8 mouse cellular contexts compared by ENCODE assay signal in genomic region chr7:139187771-139188633, GRCm38 (mm10). TPM values are rescaled to one million over a fixed set of nuclear protein-coding genes. Genes with fewer than 3 reads are reported as not detected.
A peak's percentile ranks its signal among the peaks of the same experiment; 100 is the strongest.
DNase-seq lines count a peak whose midpoint lies in the region; ATAC-seq and TF ChIP-seq lines count a peak whose summit lies in the region.

No protein-coding gene starts in this region.

- H3K27ac ChIP-seq in intestine, postnatal 0 days (ENCODE audit: low read depth, low read length), result no peak overlapping the region
- no peak overlapping the region for H3K27ac ChIP-seq in limb, embryonic 13.5 days
- peak overlapping the region; percentile 32; the same call in 1 of the 2 replicates for H3K27ac ChIP-seq in midbrain, embryonic 13.5 days
- no peak overlapping the region for H3K27ac ChIP-seq in spleen, adult 2 months (ENCODE audit: insufficient read depth, low read length)

- no peaks in the 10 kb centered on the region for H3K36me3 ChIP-seq in erythroblast, embryonic 14.5 days (ENCODE audit: control insufficient read depth)
- H3K36me3 ChIP-seq in intestine, postnatal 0 days (ENCODE audit: control insufficient read depth, insufficient read depth), result no peaks in the 10 kb centered on the region
- no peaks in the 10 kb centered on the region for H3K36me3 ChIP-seq in limb, embryonic 13.5 days
- no peaks in the 10 kb centered on the region for H3K36me3 ChIP-seq in midbrain, embryonic 13.5 days
- no peaks in the 10 kb centered on the region for H3K36me3 ChIP-seq in spleen, adult 2 months (ENCODE audit: control insufficient read depth, insufficient read depth, low read length)

- peak overlapping the region; percentile 16 for H3K4me3 ChIP-seq in erythroblast, embryonic 14.5 days (replicated peaks)
- peak overlapping the region; percentile 59 for H3K4me3 ChIP-seq in intestine, postnatal 0 days (ENCODE audit: low read depth, low read length)
- H3K4me3 ChIP-seq in limb, embryonic 13.5 days, result peak overlapping the region; percentile 67
- H3K4me3 ChIP-seq in midbrain, embryonic 13.5 days (replicated peaks), result peak overlapping the region; percentile 68
- peak overlapping the region; percentile 53; the same call in 1 of the 2 replicates for H3K4me3 ChIP-seq in spleen, adult 2 months (ENCODE audit: extremely low read depth, insufficient read depth, insufficient read length)

- peak; percentile 89 for DNase-seq in embryo, embryonic 9.5 days (ENCODE audit: extremely low spot score)
- DNase-seq in heart, adult 18-20 months, result peak; percentile 72 to 84
- DNase-seq in spleen, adult 2 months (ENCODE audit: low read depth in 1 of 2, low spot score in 2 of 2), result peak in 1 of 2 experiments; percentile 36

- peak overlapping the region; percentile 93 for H3K4me2 ChIP-seq in intestine, postnatal 0 days (replicated peaks; ENCODE audit: low read depth)
- H3K4me2 ChIP-seq in limb, embryonic 13.5 days (replicated peaks), result peak overlapping the region; percentile 98
- peak overlapping the region; percentile 85 for H3K4me2 ChIP-seq in midbrain, embryonic 13.5 days (replicated peaks)

- peaks cover 2% of the 10 kb centered on the region; the same call in 1 of the 2 replicates for H3K9me3 ChIP-seq in erythroblast, embryonic 14.5 days (ENCODE audit: control insufficient read depth, low read length)
- no peaks in the 10 kb centered on the region for H3K9me3 ChIP-seq in intestine, postnatal 0 days (ENCODE audit: control insufficient read depth)
- no peaks in the 10 kb centered on the region; the same call in 1 of the 2 replicates for H3K9me3 ChIP-seq in limb, embryonic 13.5 days
- H3K9me3 ChIP-seq in midbrain, embryonic 13.5 days, result no peaks in the 10 kb centered on the region

- peaks cover 5% of the 10 kb centered on the region for H3K4me1 ChIP-seq in erythroblast, embryonic 14.5 days (ENCODE audit: control insufficient read depth)
- 0 out of 2 replicates have a peak, but pooled peaks cover 3% of the 10 kb centered on the region for H3K4me1 ChIP-seq in intestine, postnatal 0 days (replicated peaks; ENCODE audit: control insufficient read depth, insufficient read depth, low read length)
- H3K4me1 ChIP-seq in limb, embryonic 13.5 days, result peaks cover 9% of the 10 kb centered on the region
- peaks cover 18% of the 10 kb centered on the region for H3K4me1 ChIP-seq in midbrain, embryonic 13.5 days (replicated peaks)
- H3K4me1 ChIP-seq in spleen, adult 2 months (ENCODE audit: control insufficient read depth, insufficient read depth, insufficient read length), result no peaks in the 10 kb centered on the region; the same call in 1 of the 2 replicates

- H3K27me3 ChIP-seq in erythroblast, embryonic 14.5 days (ENCODE audit: control insufficient read depth), result peaks cover 49% of the 10 kb centered on the region
- H3K27me3 ChIP-seq in intestine, postnatal 0 days (replicated peaks; ENCODE audit: control insufficient read depth, insufficient read depth, low read length), result peaks cover 31% of the 10 kb centered on the region
- H3K27me3 ChIP-seq in limb, embryonic 13.5 days, result peaks cover 55% of the 10 kb centered on the region
- peaks cover 43% of the 10 kb centered on the region for H3K27me3 ChIP-seq in midbrain, embryonic 13.5 days
- peaks cover 15% of the 10 kb centered on the region for H3K27me3 ChIP-seq in spleen, adult 2 months (ENCODE audit: control insufficient read depth, insufficient read depth, low read length)

- TF ChIP-seq CTCF in intestine, postnatal 0 days (IDR thresholded peaks at IDR 0.05; ENCODE audit: low read depth), result no peak
- no peak for TF ChIP-seq CTCF in spleen, adult 2 months (IDR thresholded peaks at IDR 0.05; ENCODE audit: extremely low read depth, insufficient read depth, insufficient read length, insufficient replicate concordance)

- no peak for TF ChIP-seq POLR2A in spleen, adult 2 months (IDR thresholded peaks at IDR 0.05; ENCODE audit: low read depth, low read length)

- ATAC-seq in erythroblast, adult 5-6 weeks (replicated peaks; ENCODE audit: low FRiP score, poor library complexity, severe bottlenecking), result no peak
- peak; percentile 69 for ATAC-seq in intestine, postnatal 0 days
- ATAC-seq in limb, embryonic 13.5 days (ENCODE audit: low FRiP score, low read depth), result peak; percentile 97
- peak; percentile 96 for ATAC-seq in midbrain, embryonic 13.5 days

- H3K9ac ChIP-seq in intestine, postnatal 0 days (ENCODE audit: low read depth, low read length), result peak overlapping the region; percentile 43; the same call in 1 of the 2 replicates
- peak overlapping the region; percentile 72 for H3K9ac ChIP-seq in limb, embryonic 13.5 days
- H3K9ac ChIP-seq in midbrain, embryonic 13.5 days (replicated peaks), result peak overlapping the region; percentile 77

- under 1% methylated on average over 92 of the region's 94 CpGs for WGBS in intestine, postnatal 0 days
- WGBS in limb, embryonic 13.5 days, result under 1% methylated on average over 76 of the region's 94 CpGs
- under 1% methylated on average over 94 of the region's 94 CpGs for WGBS in midbrain, embryonic 13.5 days
- WGBS in spleen, adult 2 months, result 2% methylated on average over 90 of the region's 94 CpGs

RNA-seq across cellular contexts. Expression of gene Lrrc27, which starts 24.8 kb away (rescaled TPM):
- polyA plus RNA-seq in erythroblast, embryonic 14.5 days (2012), result not detected in 2 replicates
- total RNA-seq in erythroblast, adult 5-6 weeks (2015; ENCODE audit: low replicate concordance), result 2.9 TPM in 1 of 2 replicates, not detected in the other
- 0.94 TPM in 1 of 2 replicates, not detected in the other for total RNA-seq in erythroblast, adult 5-6 weeks (2017; ENCODE audit: low replicate concordance)
- 10 to 100 TPM; 13.6 to 16.2 TPM for total RNA-seq in heart, adult 18-20 months (2021)
- 2.0 and 2.5 TPM in 2 replicates for polyA plus RNA-seq in intestine, postnatal 0 days (2015; fragmentation: Nextera tagmentation; extraction: Ambion mirVana)
- 1.8 and 2.3 TPM in 2 replicates for polyA plus RNA-seq in limb, embryonic 13.5 days (2015; fragmentation: Nextera tagmentation; extraction: Ambion mirVana)
- 4.8 and 6.8 TPM in 2 replicates for polyA plus RNA-seq in midbrain, embryonic 13.5 days (2015; fragmentation: Nextera tagmentation; extraction: Ambion mirVana)
- 1.8 and 2.3 TPM in 2 replicates for polyA plus RNA-seq in spleen, adult 2 months (2012; rRNA removed)

RNA-seq across cellular contexts. Expression of gene Stk32c, which starts 25.1 kb away (rescaled TPM):
- polyA plus RNA-seq in erythroblast, embryonic 14.5 days (2012), result not detected in 2 replicates
- not detected in 2 replicates for total RNA-seq in erythroblast, adult 5-6 weeks (2015; ENCODE audit: low replicate concordance)
- not detected in 2 replicates for total RNA-seq in erythroblast, adult 5-6 weeks (2017; ENCODE audit: low replicate concordance)
- total RNA-seq in heart, adult 18-20 months (2021), result under 1 TPM; 0.51 to 0.92 TPM
- 0.07 and 0.10 TPM in 2 replicates for polyA plus RNA-seq in intestine, postnatal 0 days (2015; fragmentation: Nextera tagmentation; extraction: Ambion mirVana)
- polyA plus RNA-seq in limb, embryonic 13.5 days (2015; fragmentation: Nextera tagmentation; extraction: Ambion mirVana), result 0.13 and 0.17 TPM in 2 replicates
- 0.49 and 0.79 TPM in 2 replicates for polyA plus RNA-seq in midbrain, embryonic 13.5 days (2015; fragmentation: Nextera tagmentation; extraction: Ambion mirVana)
- 7.5 and 9.4 TPM in 2 replicates for polyA plus RNA-seq in spleen, adult 2 months (2012; rRNA removed)

Comparison
In these comparisons a context has a peak if more than half of its experiments do, and no peak if none do; other contexts are left out.
1. H3K4me3 ChIP-seq: peak in every context shown above with its lines; median percentile 68 in midbrain, embryonic 13.5 days; 67 in limb, embryonic 13.5 days; 59 in intestine, postnatal 0 days; 53 in spleen, adult 2 months; 16 in erythroblast, embryonic 14.5 days.